Mouse (Mus musculus) heart, embryonic 10.5 days (tissue): ENCODE measurements at regions not wholly inside any gene's neighbourhood (a gene's known extent, or its start where the extent isn't known, plus 50 kb on each side); places are given as distances from the start of the nearest gene placed in this dataset.

Experiments used
- DNase-seq: peaks from one replicate; pipeline ENCODE4 v3.0.0-alpha.2; 2017; ENCODE audit warnings: low spot score
- H3K27ac ChIP-seq: fragments of 300-500 bp; sonication (generic); 2 replicates; pipeline ENCODE4 v1.5.1; 2016; ENCODE audit warnings: mild to moderate bottlenecking
- H3K27me3 ChIP-seq: fragments of 300-500 bp; sonication (generic); 2 replicates; pipeline ENCODE4 v1.6.1; 2016; ENCODE audit warnings: mild to moderate bottlenecking; ENCODE audit not compliant: poor library complexity, insufficient read depth, severe bottlenecking
- H3K36me3 ChIP-seq: fragments of 300-500 bp; sonication (generic); 2 replicates; pipeline ENCODE4 v1.6.1; 2016; ENCODE audit warnings: mild to moderate bottlenecking, moderate library complexity
- H3K4me1 ChIP-seq: fragments of 300-500 bp; sonication (generic); 2 replicates; pipeline ENCODE4 v1.6.1; 2016; ENCODE audit warnings: mild to moderate bottlenecking
- H3K4me3 ChIP-seq: fragments of 300-500 bp; sonication (generic); 2 replicates; pipeline ENCODE4 v1.5.1; 2016; ENCODE audit warnings: mild to moderate bottlenecking, moderate library complexity
- H3K9me3 ChIP-seq: fragments of 300-500 bp; sonication (generic); 2 replicates; pipeline ENCODE4 v1.6.1; 2016; ENCODE audit warnings: mild to moderate bottlenecking, moderate library complexity
- WGBS: fragments of 180-500 bp; shearing (Covaris S2); methylation state at CpG from one replicate; pipeline ENCODE4 v1.1.7; 2016; 5-methylcytosine and 5-hydroxymethylcytosine counted together

DNA sequence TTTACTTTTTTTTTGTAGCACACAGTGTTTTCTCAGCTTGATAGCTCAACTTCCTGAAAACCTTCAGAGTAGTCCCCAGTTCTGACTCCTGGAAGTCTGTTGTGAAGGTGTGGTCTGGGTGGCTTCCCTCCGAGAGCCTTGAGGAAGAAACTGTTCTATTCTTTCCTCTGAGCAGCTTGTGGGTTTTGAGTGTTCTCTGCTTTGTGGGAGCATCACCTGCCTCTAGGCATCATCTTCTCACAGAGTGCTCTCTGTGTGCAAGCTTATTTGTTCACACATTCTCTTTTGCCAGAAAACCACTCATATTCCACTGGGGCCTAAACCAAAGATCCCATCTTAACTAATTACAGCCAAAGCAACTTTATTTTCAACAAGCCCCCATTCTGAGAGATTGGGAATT lies 91.5 kb upstream of the Ccng1 start:
- Histone ChIP-seq H3K4me3 (no peak overlapping the region), H3K27ac (no peak overlapping the region), H3K36me3 (no peaks in the 10 kb centered on the region), H3K27me3 (no peaks in the 10 kb centered on the region), H3K9me3 (no peaks in the 10 kb centered on the region), H3K4me1 (peaks cover 13% of the 10 kb centered on the region; the same call in 1 of the 2 replicates)
- no peak for DNase-seq
- WGBS = 55% methylated on average over 1 of the region's 1 CpGs

DNA sequence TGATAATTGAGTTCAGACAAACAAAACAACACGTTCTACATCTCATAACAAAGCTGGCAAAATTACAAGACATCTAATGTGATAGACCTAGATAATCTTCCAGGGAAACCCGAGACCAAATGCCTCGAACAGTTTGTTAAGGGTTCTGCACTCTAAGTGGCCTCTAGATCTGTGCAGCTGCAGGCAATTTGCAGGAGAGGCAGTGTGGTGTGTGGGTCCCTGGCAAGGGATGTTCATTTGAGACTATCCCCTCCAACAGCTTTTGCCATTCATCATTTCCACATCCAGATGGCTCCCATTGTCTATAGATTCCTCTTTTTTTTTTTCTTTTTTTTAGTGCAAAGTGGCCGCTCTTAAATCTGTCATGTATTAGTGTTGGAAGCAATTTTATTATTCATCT lies 80.3 kb upstream of the Ccng1 start:
- DNase-seq = no peak
- WGBS = 70% methylated on average over 4 of the region's 4 CpGs

More for the DNA sequence above, 80.3 kb upstream of the Ccng1 start:
- Histone ChIP-seq H3K4me1 (no peaks in the 10 kb centered on the region), H3K9me3 (no peaks in the 10 kb centered on the region), H3K27ac (no peak overlapping the region), H3K27me3 (no peaks in the 10 kb centered on the region), H3K36me3 (no peaks in the 10 kb centered on the region), H3K4me3 (no peak overlapping the region)
